Mouse (Mus musculus) heart, embryonic 11.5 days (tissue): Measurements from ENCODE around the gene Chd2. TPM values are rescaled to one million over a fixed set of nuclear protein-coding genes. Genes with fewer than 3 reads are reported as not detected.
"Not testable (repeated sequence)": the region's sequence is repeated elsewhere in the genome, so short reads cannot be mapped to it uniquely, and the experiment has no call there.

Source experiments
- ATAC-seq: fragments of 200-750 bp; cut with Nextera tagmentation; replicated peaks from 2 replicates; pipeline ENCODE4 v1.8.0; 2017; ENCODE audit warnings: moderate library complexity; ENCODE audit not compliant: insufficient number of reproducible peaks, low FRiP score, low TSS enrichment
- H3K27ac ChIP-seq: fragments of 300-500 bp; sonication (generic); 2 replicates; pipeline ENCODE4 v1.5.1; 2014; ENCODE audit warnings: mild to moderate bottlenecking, low read depth, low read length
- H3K27me3 ChIP-seq: fragments of 300-500 bp; sonication (generic); 2 replicates; pipeline ENCODE4 v1.6.1; 2014; ENCODE audit warnings: mild to moderate bottlenecking, low read length, mixed read lengths; ENCODE audit not compliant: control insufficient read depth, insufficient read depth
- H3K36me3 ChIP-seq: fragments of 300-500 bp; sonication (generic); 2 replicates; pipeline ENCODE4 v1.6.1; 2014; ENCODE audit warnings: mild to moderate bottlenecking, low read length, moderate library complexity, mixed read lengths; ENCODE audit not compliant: control insufficient read depth, insufficient read depth
- H3K4me1 ChIP-seq: fragments of 300-500 bp; sonication (generic); 2 replicates; pipeline ENCODE4 v1.6.1; 2014; ENCODE audit warnings: low read length; ENCODE audit not compliant: control insufficient read depth, insufficient read depth
- H3K4me2 ChIP-seq: fragments of 300-500 bp; sonication (generic); 2 replicates; pipeline ENCODE4 v1.6.1; 2014; ENCODE audit warnings: mild to moderate bottlenecking, moderate library complexity
- H3K4me3 ChIP-seq: fragments of 300-500 bp; sonication (generic); 2 replicates; pipeline ENCODE4 v1.5.1; 2014; ENCODE audit warnings: low read depth, low read length
- H3K9ac ChIP-seq: fragments of 300-500 bp; sonication (generic); 2 replicates; pipeline ENCODE4 v1.6.1; 2014; ENCODE audit warnings: mild to moderate bottlenecking, low read depth, low read length, moderate library complexity
- H3K9me3 ChIP-seq: fragments of 300-500 bp; sonication (generic); replicated peaks from 2 replicates; pipeline ENCODE4 v1.6.1; 2016; ENCODE audit warnings: low read length; ENCODE audit not compliant: control insufficient read depth
- WGBS: fragments of 180-500 bp; shearing (Covaris S2); extraction: QIAGEN DNeasy Blood & Tissue Kit; methylation state at CpG from one replicate; pipeline ENCODE4 v1.1.7; 2014; ENCODE audit not compliant: insufficient replicate concordance; 5-methylcytosine and 5-hydroxymethylcytosine counted together
- polyA plus RNA-seq: library from polyadenylated mRNA; unstranded; fragments of >200 nt; fragmentation: Nextera tagmentation; extraction: Ambion mirVana; gene quantifications from 2 replicates; pipeline ENCODE4 v1.2.1, GENCODE M21; 2014

Chd2 gene
- polyA plus RNA-seq, 1 experiment from 2014 or later: 45.6 TPM

DNA sequence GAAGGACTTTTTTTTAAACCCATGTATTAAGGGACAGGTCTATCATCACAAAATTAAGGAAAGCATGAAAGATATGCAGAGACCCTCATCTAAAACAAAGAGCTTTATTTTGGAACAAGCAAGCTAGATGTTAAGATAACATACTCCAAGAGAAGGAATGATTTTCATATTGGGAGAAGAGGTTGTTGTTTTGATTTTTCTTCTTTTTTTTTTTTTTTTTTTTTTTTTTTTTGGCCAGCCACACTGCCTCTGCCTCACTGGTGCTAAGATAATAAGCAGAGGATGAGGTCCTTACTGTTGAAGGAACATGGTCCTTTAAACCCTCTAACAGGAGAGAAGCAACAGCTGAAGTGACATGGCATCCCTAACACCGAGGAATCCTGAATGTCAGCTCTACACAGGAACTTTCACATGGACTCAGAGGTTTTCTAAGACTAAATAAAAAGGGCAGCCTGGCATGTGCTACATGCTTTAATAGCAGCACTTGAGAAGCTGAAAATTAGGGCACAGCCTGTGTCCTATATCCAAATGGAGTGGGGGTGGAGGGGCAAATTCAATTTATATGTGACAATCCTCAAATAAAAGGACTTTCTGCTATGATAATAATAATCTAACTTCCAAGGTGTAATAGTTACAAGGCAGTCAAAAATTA lies 17.9 kb downstream of the Chd2 start:
- Histone ChIP-seq H3K9me3 (no peaks in the 10 kb centered on the region), H3K4me3 (no peak overlapping the region), H3K36me3 (peaks cover 10% of the 10 kb centered on the region), H3K4me1 (peaks cover 20% of the 10 kb centered on the region), H3K9ac (no peak overlapping the region), H3K4me2 (no peak overlapping the region), H3K27ac (no peak overlapping the region), H3K27me3 (no peaks in the 10 kb centered on the region)
- 82% methylated on average over 1 of the region's 1 CpGs for WGBS
- ATAC-seq: no peak

DNA sequence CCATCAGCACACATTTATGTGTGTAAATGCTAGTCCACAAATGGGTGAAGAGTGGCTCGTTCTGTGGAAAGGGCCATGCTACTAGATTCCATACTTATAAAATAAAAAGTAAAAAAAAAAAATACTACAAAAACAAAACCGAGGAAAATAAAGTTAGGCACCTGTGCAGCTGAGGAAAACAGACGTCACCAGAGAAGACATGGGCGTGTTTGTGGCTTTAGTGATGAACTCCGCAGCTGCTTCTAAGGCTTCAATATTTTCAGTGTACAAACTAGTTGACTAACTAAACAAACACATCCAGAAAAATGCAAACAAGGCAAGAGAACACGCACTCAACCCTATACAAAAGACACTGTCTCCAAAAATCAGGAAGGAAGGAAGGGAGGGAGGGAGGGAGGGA lies 18.4 kb downstream of the Chd2 start:
- WGBS: 79% methylated on average over 6 of the region's 6 CpGs

DNA sequence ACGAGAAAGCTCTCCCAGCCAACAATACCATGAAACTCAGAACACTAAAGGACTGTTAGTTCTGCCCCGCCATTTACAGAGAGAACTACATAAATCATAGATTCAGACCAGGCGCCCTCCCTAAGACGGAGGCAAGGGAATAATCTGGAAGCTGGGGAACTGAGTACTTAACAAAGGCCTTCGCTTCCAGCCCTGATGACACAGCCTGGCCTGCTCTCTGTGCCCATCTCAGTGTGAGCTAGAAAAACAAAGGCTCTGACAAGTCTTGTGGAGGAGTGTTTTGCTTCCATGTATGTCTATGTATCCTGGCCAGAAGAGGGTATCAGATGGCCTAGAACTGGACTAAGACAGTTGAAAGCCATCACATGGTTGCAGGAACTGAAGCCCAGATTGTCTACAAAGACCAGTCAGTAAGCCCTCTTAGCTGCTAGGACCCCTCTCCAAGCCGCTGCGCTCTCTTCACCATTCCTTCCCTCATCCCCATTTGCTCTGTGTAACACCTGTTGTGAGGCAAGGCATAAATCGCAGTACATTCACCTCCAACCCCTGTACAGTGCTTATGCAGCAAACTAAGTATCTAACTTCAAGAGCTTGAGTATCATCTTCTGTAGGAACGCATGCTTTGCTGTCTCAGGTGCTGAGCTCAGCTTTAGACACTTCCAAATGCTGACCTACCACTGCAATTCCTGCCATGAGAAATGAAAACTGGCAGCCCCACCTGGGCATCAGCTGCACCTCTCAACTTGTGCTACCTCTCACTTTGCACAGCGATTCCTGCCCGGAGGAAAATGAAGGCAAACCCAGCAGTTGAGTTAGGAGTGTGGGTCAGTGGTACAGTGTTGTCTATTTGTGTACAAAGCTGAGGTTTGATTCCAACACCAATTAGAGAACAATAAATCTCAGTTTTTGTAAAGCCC lies 20.1 kb downstream of the Chd2 start:
- H3K9me3 ChIP-seq: no peaks in the 10 kb centered on the region
- H3K27me3 ChIP-seq: no peaks in the 10 kb centered on the region
- H3K27ac ChIP-seq: peak overlapping the region; percentile 55
- no peak for ATAC-seq
- no peak overlapping the region for H3K9ac ChIP-seq
- H3K4me2 ChIP-seq: no peak overlapping the region
- WGBS: 85% methylated on average over 11 of the region's 11 CpGs
- H3K4me3 ChIP-seq: no peak overlapping the region
- H3K4me1 ChIP-seq: peaks cover 26% of the 10 kb centered on the region
- peaks cover 16% of the 10 kb centered on the region for H3K36me3 ChIP-seq

More for the DNA sequence above, 18.4 kb downstream of the Chd2 start:
- Histone ChIP-seq H3K9ac (no peak overlapping the region), H3K4me3 (no peak overlapping the region), H3K27ac (no peak overlapping the region), H3K36me3 (peaks cover 10% of the 10 kb centered on the region), H3K9me3 (no peaks in the 10 kb centered on the region), H3K4me1 (peaks cover 20% of the 10 kb centered on the region), H3K4me2 (no peak overlapping the region), H3K27me3 (no peaks in the 10 kb centered on the region)
- ATAC-seq: no peak

DNA sequence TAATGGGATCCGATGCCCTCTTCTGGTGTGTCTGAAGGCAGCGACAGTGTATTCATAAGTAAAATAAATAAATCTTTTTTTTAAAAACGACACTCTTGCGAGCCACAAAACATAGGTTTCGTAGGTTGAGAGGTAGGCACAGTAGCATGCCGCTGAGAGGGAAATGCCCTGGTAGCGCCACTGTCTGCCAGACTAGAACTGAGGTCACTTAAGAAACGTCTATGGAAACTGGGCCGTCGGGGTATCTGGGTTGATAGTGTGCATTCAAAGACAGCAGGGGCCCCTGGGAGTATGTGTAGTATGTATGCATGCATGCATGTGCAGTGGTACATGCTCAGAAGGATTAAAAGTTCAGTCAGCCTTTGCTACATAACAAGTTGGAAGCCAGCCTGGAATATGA lies 21.4 kb downstream of the Chd2 start:
- WGBS: 85% methylated on average over 10 of the region's 10 CpGs
- H3K27me3 ChIP-seq: no peaks in the 10 kb centered on the region
- H3K9me3 ChIP-seq: no peaks in the 10 kb centered on the region
- peaks cover 26% of the 10 kb centered on the region for H3K4me1 ChIP-seq
- no peak for ATAC-seq
- no peak overlapping the region for H3K4me2 ChIP-seq
- H3K9ac ChIP-seq: no peak overlapping the region
- peaks cover 20% of the 10 kb centered on the region for H3K36me3 ChIP-seq
- H3K4me3 ChIP-seq: no peak overlapping the region
- H3K27ac ChIP-seq: no peak overlapping the region

DNA sequence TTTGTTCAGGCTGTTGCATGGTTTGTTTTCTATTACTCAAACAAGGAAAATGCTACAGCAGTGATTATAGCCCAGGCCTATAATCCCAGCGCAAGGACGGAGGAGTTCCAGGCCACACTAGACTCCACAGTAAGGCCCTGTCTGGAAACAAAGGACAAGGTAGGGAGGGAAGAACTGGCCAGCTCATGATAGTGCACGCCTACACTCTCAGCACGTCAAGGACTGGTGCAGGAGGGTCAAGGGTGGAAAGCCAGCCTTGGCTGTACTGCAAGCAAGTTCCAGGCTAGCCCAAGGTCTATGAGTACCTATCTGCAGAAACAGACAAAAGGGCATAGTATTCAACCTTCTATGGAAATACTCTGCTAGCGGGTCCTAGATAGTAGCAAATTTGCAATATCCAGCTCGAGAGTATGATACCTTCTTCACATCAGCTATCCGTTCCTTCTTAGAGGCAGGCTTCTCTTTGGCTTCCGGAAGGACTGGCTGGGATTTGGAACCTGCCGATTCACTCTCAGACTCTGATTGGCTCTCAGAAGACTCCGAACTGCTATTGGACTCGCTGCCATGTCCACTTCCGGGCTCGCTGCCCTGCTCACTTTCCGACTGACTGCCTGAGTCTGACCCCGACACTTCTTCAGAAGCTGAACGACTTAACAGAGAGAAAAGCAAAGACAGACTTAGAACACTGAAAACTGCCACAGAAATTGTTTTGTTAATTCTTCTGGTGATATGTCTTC lies 22.4 kb downstream of the Chd2 start:
- H3K4me1 ChIP-seq: peaks cover 20% of the 10 kb centered on the region; the same call in 1 of the 2 replicates
- H3K36me3 ChIP-seq: peaks cover 25% of the 10 kb centered on the region
- 91% methylated on average over 16 of the region's 16 CpGs for WGBS

GRCm38 (mm10) chr7:73518373-73518980 lies 23.2 kb downstream of the Chd2 start:
- not testable (repeated sequence) for ATAC-seq, H3K4me3 ChIP-seq, H3K9me3 ChIP-seq, H3K9ac ChIP-seq, H3K27ac ChIP-seq, H3K4me2 ChIP-seq, H3K27me3 ChIP-seq
- peaks cover 20% of the 10 kb centered on the region; the same call in 1 of the 2 replicates for H3K4me1 ChIP-seq
- H3K36me3 ChIP-seq: peaks cover 25% of the 10 kb centered on the region
- WGBS: 63% methylated on average over 6 of the region's 6 CpGs

More for the DNA sequence above, 22.4 kb downstream of the Chd2 start:
- H3K9me3 ChIP-seq: no peaks in the 10 kb centered on the region
- H3K27me3 ChIP-seq: no peaks in the 10 kb centered on the region
- ATAC-seq: no peak
- H3K4me3 ChIP-seq: no peak overlapping the region
- no peak overlapping the region for H3K27ac ChIP-seq
- H3K4me2 ChIP-seq: no peak overlapping the region
- H3K9ac ChIP-seq: no peak overlapping the region

DNA sequence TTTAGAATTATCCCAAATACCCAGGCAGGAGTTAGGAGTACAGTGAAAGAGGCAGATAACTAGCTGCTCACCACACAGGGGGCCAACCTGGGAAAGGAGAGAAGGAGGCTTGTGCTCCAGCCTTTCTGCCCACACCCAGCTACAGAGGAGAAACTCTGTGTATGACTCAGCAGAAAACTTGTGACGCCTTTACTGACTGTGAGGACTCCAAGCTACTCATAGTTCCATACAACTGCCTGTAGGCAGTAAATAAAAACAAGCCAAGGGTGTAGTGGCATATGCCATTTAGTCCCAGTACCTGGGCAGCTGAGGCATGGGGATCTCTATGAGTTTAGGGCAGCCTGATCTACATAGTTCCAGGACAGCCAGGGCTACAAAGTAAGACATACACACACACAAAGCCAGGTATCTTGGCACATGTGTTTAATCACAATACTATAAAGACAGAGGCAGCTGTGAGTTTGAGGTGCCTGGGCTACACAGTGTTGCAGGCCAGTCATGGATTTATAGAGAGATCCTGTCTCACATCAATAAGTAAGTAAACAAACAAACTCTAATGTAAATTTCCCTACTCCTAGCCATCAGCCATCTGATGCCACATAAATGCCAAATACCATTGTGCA lies 24.1 kb downstream of the Chd2 start:
- H3K4me3 ChIP-seq: no peak overlapping the region
- WGBS: 34% methylated on average over 1 of the region's 1 CpGs
- H3K4me1 ChIP-seq: peaks cover 20% of the 10 kb centered on the region; the same call in 1 of the 2 replicates
- no peak overlapping the region for H3K9ac ChIP-seq
- H3K36me3 ChIP-seq: peaks cover 26% of the 10 kb centered on the region
- H3K4me2 ChIP-seq: no peak overlapping the region
- ATAC-seq: peak; percentile 70
- no peaks in the 10 kb centered on the region for H3K27me3 ChIP-seq
- no peaks in the 10 kb centered on the region for H3K9me3 ChIP-seq
- peak overlapping the region; percentile 74 for H3K27ac ChIP-seq

DNA sequence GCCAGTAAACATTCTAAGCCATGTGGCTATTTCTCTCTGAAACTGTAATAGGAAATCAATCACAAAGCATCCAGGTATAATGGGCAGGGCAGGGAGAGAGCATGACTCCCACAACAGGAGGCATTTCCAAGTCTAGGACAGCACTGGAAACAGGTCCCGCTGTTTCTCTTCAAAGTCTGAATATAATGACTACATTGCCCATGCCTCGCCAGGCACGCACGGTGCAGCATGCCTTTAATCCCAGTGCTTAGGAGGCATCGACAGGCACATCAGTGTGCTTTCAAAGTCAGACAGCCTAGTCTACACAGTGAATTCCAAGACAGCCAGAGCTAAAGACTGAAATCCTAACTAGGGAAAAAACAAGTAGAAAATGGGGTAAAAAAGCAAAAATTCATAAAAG lies 24.8 kb downstream of the Chd2 start:
- peaks cover 17% of the 10 kb centered on the region; the same call in 1 of the 2 replicates for H3K4me1 ChIP-seq
- peaks cover 28% of the 10 kb centered on the region for H3K36me3 ChIP-seq
- no peak overlapping the region for H3K4me2 ChIP-seq
- ATAC-seq: no peak
- H3K9ac ChIP-seq: no peak overlapping the region
- no peak overlapping the region for H3K4me3 ChIP-seq
- 67% methylated on average over 5 of the region's 5 CpGs for WGBS
- no peak overlapping the region for H3K27ac ChIP-seq
- no peaks in the 10 kb centered on the region for H3K9me3 ChIP-seq
- H3K27me3 ChIP-seq: no peaks in the 10 kb centered on the region
